Mouse (Mus musculus): Measurements from ENCODE around the gene Lhfpl2. TPM values are rescaled to one million over a fixed set of nuclear protein-coding genes. Genes with fewer than 3 reads are reported as not detected.
A peak's percentile ranks its signal among the peaks of the same experiment; 100 is the strongest.

Lhfpl2 gene
- polyA plus RNA-seq, 1 experiment = 5.8 TPM

DNA sequence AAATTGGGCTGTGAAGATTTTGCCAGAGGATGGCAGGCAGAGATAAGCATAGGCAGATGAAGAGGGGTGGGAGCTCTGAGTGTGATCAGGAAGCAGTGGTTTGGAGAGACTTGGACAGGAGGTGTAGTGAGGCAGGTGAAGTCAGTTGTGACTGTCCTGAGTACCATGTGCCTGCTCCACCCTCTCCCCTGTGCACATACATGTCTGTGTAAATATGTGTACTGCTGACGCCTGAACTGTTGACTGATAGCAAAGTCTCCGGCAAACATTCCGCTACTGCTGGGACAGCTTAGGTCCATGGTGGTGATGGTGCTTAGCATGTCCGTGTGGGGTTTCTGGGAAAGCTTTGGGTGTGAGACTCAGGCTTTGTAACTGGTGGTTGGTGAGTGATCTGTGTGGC is 73.5 kb downstream of the Lhfpl2 start:
- H3K27ac ChIP-seq (ENCODE audit: control insufficient read depth, insufficient read depth, low read depth, low read length, poor library complexity) = no peak overlapping the region
- no peaks in the 10 kb centered on the region for H3K4me1 ChIP-seq (ENCODE audit: control insufficient read depth, insufficient read depth, low read length)
- no peak for TF ChIP-seq POLR2A (IDR thresholded peaks at IDR 0.05; ENCODE audit: borderline replicate concordance, control insufficient read depth, low read depth, low read length)
- TF ChIP-seq CTCF (IDR thresholded peaks at IDR 0.05; ENCODE audit: control insufficient read depth, insufficient read depth, low read length) = no peak
- WGBS = 86% methylated on average over 4 of the region's 4 CpGs
- no peak overlapping the region for H3K4me3 ChIP-seq (replicated peaks; ENCODE audit: control insufficient read depth, low read depth, low read length)

- H3K4me3 ChIP-seq (replicated peaks; ENCODE audit: control insufficient read depth, low read depth, low read length) = no peak overlapping the region
- no peak overlapping the region for H3K27ac ChIP-seq (ENCODE audit: control insufficient read depth, insufficient read depth, low read depth, low read length, poor library complexity)
- WGBS = 56% methylated on average over 13 of the region's 13 CpGs
- TF ChIP-seq POLR2A (IDR thresholded peaks at IDR 0.05; ENCODE audit: borderline replicate concordance, control insufficient read depth, low read depth, low read length) (no peak), CTCF (IDR thresholded peaks at IDR 0.05; ENCODE audit: control insufficient read depth, insufficient read depth, low read length) (no peak)
- H3K4me1 ChIP-seq (ENCODE audit: control insufficient read depth, insufficient read depth, low read length) = no peaks in the 10 kb centered on the region
These were observed 74.8 kb downstream of the Lhfpl2 start for GRCm38 (mm10) chr13:94132187-94132995.

DNA sequence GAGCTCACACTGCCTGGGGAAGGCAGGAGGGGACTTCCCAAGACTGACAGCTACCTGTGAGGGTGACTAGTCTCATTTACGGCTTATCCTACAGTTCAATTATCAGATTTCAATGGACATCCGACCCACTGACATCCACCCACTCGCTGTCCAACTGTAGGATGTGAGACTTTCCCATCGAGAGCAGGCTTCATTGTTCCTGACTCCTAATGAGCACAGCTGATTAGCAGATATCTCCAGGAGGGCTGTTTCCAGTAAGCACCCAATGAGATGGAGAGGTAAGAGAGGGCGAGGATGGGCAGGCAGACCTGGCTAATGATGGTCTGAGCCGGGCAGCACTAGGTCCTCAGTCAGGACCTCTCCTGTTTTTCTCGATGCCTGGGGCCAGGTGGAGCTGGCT is 77.0 kb downstream of the Lhfpl2 start:
- 81% methylated on average over 7 of the region's 7 CpGs for WGBS
- Histone ChIP-seq H3K4me1 (ENCODE audit: control insufficient read depth, insufficient read depth, low read length) (no peaks in the 10 kb centered on the region), H3K27ac (ENCODE audit: control insufficient read depth, insufficient read depth, low read depth, low read length, poor library complexity) (no peak overlapping the region), H3K4me3 (replicated peaks; ENCODE audit: control insufficient read depth, low read depth, low read length) (no peak overlapping the region)
- TF ChIP-seq CTCF (IDR thresholded peaks at IDR 0.05; ENCODE audit: control insufficient read depth, insufficient read depth, low read length) (no peak), POLR2A (IDR thresholded peaks at IDR 0.05; ENCODE audit: borderline replicate concordance, control insufficient read depth, low read depth, low read length) (no peak)

- TF ChIP-seq POLR2A (IDR thresholded peaks at IDR 0.05; ENCODE audit: borderline replicate concordance, control insufficient read depth, low read depth, low read length) (no peak), CTCF (IDR thresholded peaks at IDR 0.05; ENCODE audit: control insufficient read depth, insufficient read depth, low read length) (no peak)
- H3K27ac ChIP-seq (ENCODE audit: control insufficient read depth, insufficient read depth, low read depth, low read length, poor library complexity) = no peak overlapping the region
- H3K4me1 ChIP-seq (ENCODE audit: control insufficient read depth, insufficient read depth, low read length) = no peaks in the 10 kb centered on the region
- H3K4me3 ChIP-seq (replicated peaks; ENCODE audit: control insufficient read depth, low read depth, low read length) = no peak overlapping the region
- WGBS = 83% methylated on average over 7 of the region's 7 CpGs
These were observed 77.6 kb downstream of the Lhfpl2 start for GRCm38 (mm10) chr13:94135180-94135579.

DNA sequence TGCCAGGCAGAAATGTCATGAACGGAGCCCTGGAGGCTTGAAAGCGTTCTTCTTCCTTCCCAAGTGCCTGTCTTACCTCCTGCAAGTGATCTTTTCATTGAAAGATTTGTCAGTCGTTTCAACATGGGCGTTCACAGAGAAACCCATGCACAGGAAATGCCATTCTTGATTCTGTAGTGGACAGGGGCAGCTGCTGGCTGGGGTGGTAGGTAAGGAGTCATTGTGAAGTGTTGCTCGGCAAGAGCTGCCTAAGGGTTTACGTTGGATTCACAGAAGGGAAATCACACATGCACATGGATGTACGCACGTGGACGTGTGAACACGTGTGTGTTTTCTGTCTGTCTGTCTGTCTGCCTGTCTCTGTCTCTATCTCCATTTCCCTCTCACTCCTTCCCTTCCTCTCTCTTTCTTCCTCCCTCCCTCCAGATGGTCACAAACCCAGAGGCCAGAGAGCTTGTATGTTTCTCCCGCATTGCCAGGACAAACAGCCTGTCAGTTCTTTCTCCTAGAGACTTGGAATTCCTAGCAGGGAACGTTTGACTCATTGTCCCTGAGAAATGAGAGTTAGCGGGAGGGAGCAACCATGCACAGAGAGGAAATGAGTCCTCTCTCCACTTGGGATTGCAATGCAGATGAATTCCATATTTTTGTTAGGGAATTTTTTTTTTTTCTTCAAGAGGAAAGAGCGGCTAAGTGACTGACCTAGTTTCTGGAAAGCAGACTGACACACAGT is 82.3 kb downstream of the Lhfpl2 start:
- WGBS = 74% methylated on average over 14 of the region's 14 CpGs
- H3K4me3 ChIP-seq (replicated peaks; ENCODE audit: control insufficient read depth, low read depth, low read length) = no peak overlapping the region
- TF ChIP-seq CTCF (IDR thresholded peaks at IDR 0.05; ENCODE audit: control insufficient read depth, insufficient read depth, low read length) = no peak
- no peak for TF ChIP-seq POLR2A (IDR thresholded peaks at IDR 0.05; ENCODE audit: borderline replicate concordance, control insufficient read depth, low read depth, low read length)
- no peaks in the 10 kb centered on the region for H3K4me1 ChIP-seq (ENCODE audit: control insufficient read depth, insufficient read depth, low read length)
- H3K27ac ChIP-seq (ENCODE audit: control insufficient read depth, insufficient read depth, low read depth, low read length, poor library complexity) = no peak overlapping the region

- 76% methylated on average over 4 of the region's 4 CpGs for WGBS
- no peaks in the 10 kb centered on the region for H3K4me1 ChIP-seq (ENCODE audit: control insufficient read depth, insufficient read depth, low read length)
- no peak for TF ChIP-seq POLR2A (IDR thresholded peaks at IDR 0.05; ENCODE audit: borderline replicate concordance, control insufficient read depth, low read depth, low read length)
- TF ChIP-seq CTCF (IDR thresholded peaks at IDR 0.05; ENCODE audit: control insufficient read depth, insufficient read depth, low read length) = no peak
- H3K4me3 ChIP-seq (replicated peaks; ENCODE audit: control insufficient read depth, low read depth, low read length) = no peak overlapping the region
- H3K27ac ChIP-seq (ENCODE audit: control insufficient read depth, insufficient read depth, low read depth, low read length, poor library complexity) = no peak overlapping the region
These were observed 82.8 kb downstream of the Lhfpl2 start for GRCm38 (mm10) chr13:94140446-94140845.

DNA sequence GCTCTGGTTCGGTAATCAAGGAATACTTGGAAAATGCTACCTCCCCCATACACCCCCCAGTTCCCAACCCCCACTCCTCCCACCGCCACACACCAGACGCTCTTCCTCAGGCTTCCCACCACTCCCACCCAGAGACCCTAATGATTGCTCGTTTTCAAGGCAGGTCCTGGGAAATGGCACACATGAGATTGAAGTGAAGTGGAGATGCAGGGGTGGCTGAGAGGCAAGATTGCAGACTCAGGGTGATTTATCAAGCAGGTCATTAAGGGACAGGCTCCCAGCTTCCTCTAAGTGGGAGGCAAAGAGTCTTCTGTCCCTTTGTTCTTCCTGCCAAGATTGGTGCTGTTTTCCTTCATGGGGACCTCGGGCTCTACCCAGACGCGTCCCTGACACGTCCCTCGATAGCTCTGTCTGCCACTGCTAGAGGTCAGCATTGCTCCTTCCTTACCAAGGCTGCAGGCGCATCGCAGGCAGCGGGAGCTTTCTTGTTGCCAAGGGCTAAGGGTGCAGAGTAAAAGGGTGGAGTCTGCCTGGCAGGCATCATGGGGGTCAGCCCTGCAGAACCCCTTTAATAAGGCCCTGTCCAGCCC is 85.6 kb downstream of the Lhfpl2 start:
- H3K4me1 ChIP-seq (ENCODE audit: control insufficient read depth, insufficient read depth, low read length) = no peaks in the 10 kb centered on the region
- TF ChIP-seq POLR2A (IDR thresholded peaks at IDR 0.05; ENCODE audit: borderline replicate concordance, control insufficient read depth, low read depth, low read length) = no peak
- peak; percentile 37; the same call in 1 of the 2 replicates for TF ChIP-seq CTCF (IDR thresholded peaks at IDR 0.05; ENCODE audit: control insufficient read depth, insufficient read depth, low read length)
- no peak overlapping the region for H3K27ac ChIP-seq (ENCODE audit: control insufficient read depth, insufficient read depth, low read depth, low read length, poor library complexity)
- WGBS = 36% methylated on average over 12 of the region's 12 CpGs
- H3K4me3 ChIP-seq (replicated peaks; ENCODE audit: control insufficient read depth, low read depth, low read length) = no peak overlapping the region

GRCm38 (mm10) chr13:94144451-94144850 is 86.9 kb downstream of the Lhfpl2 start:
- no peak overlapping the region for H3K27ac ChIP-seq (ENCODE audit: control insufficient read depth, insufficient read depth, low read depth, low read length, poor library complexity)
- H3K4me1 ChIP-seq (ENCODE audit: control insufficient read depth, insufficient read depth, low read length) = no peaks in the 10 kb centered on the region
- TF ChIP-seq POLR2A (IDR thresholded peaks at IDR 0.05; ENCODE audit: borderline replicate concordance, control insufficient read depth, low read depth, low read length) (no peak), CTCF (IDR thresholded peaks at IDR 0.05; ENCODE audit: control insufficient read depth, insufficient read depth, low read length) (no peak)
- H3K4me3 ChIP-seq (replicated peaks; ENCODE audit: control insufficient read depth, low read depth, low read length) = no peak overlapping the region
- WGBS = 82% methylated on average over 8 of the region's 8 CpGs
